Mouse (Mus musculus) MEL (cell line): ENCODE measurements around the gene Tmem255b. TPM values are rescaled to one million over a fixed set of nuclear protein-coding genes. Genes with fewer than 3 reads are reported as not detected.

Experiments
- DNase-seq: peaks from one replicate; pipeline ENCODE4 v3.0.0; 2011; ENCODE audit warnings: low read depth, low spot score
- H3K27ac ChIP-seq: 2 replicates; pipeline ENCODE4 v1.5.1; 2012; ENCODE audit warnings: low read depth, mild to moderate bottlenecking, control low read depth, low read length, moderate library complexity; ENCODE audit not compliant: control insufficient read depth
- H3K27me3 ChIP-seq, 2 experiments: fragments of 150-350 bp in 1 of 2; sonication (generic) in 1 of 2; 2 replicates each; pipeline ENCODE4 v1.6.1; 2012; ENCODE audit warnings: low read length in 2 of 2, mild to moderate bottlenecking in 2 of 2, improper control_type of control experiment in 1 of 2, moderate library complexity in 1 of 2; ENCODE audit not compliant: insufficient read depth in 2 of 2, control insufficient read depth in 1 of 2
- H3K36me3 ChIP-seq, 2 experiments: 2 replicates each; pipeline ENCODE4 v1.6.1; 2012 to 2014; ENCODE audit warnings: low read length in 2 of 2, improper control_type of control experiment in 1 of 2, inconsistent platforms in 1 of 2, mild to moderate bottlenecking in 1 of 2; ENCODE audit not compliant: insufficient read depth in 2 of 2, control insufficient read depth in 1 of 2
- H3K4me1 ChIP-seq, 2 experiments: fragments of 150-350 bp in 1 of 2; sonication (generic) in 1 of 2; 2 replicates each; pipeline ENCODE4 v1.6.1; 2012; ENCODE audit warnings: low read length in 2 of 2, improper control_type of control experiment in 1 of 2, mild to moderate bottlenecking in 1 of 2; ENCODE audit not compliant: insufficient read depth in 2 of 2, control insufficient read depth in 1 of 2
- H3K4me3 ChIP-seq, 2 experiments: fragments of 150-350 bp in 1 of 2; sonication (generic) in 1 of 2; 2 replicates each; pipeline ENCODE4 v1.5.1; 2012; ENCODE audit warnings: low read depth in 2 of 2, low read length in 2 of 2, mild to moderate bottlenecking in 2 of 2, moderate library complexity in 2 of 2, control low read depth in 1 of 2, improper control_type of control experiment in 1 of 2; ENCODE audit not compliant: control insufficient read depth in 1 of 2, insufficient read depth in 1 of 2
- H3K79me2 ChIP-seq: 2 replicates; pipeline ENCODE4 v1.6.1; 2012; ENCODE audit warnings: mild to moderate bottlenecking, low read length, moderate library complexity; ENCODE audit not compliant: control insufficient read depth, poor library complexity, insufficient read depth
- H3K9ac ChIP-seq: 2 replicates; pipeline ENCODE4 v1.6.1; 2012; ENCODE audit warnings: low read depth, mild to moderate bottlenecking, control low read depth, low read length, moderate library complexity; ENCODE audit not compliant: control insufficient read depth, poor library complexity, severe bottlenecking
- H3K9me3 ChIP-seq: fragments of 150-350 bp; sonication (generic); replicated peaks from 2 replicates; pipeline ENCODE4 v1.6.1; 2012; ENCODE audit warnings: mild to moderate bottlenecking, low read length, improper control_type of control experiment, moderate library complexity; ENCODE audit not compliant: insufficient read depth
- BHLHE40 ChIP-seq: IDR thresholded peaks from 2 replicates; pipeline ENCODE4 v1.6.1; 2012; ENCODE audit warnings: low read depth, mild to moderate bottlenecking, inconsistent platforms, low read length, improper control_type of control experiment, borderline replicate concordance
- CHD2 ChIP-seq: IDR thresholded peaks from 2 replicates; pipeline ENCODE4 v1.6.1; 2011; ENCODE audit warnings: low read length, improper control_type of control experiment
- EP300 ChIP-seq, 2 experiments: IDR thresholded peaks; 2 replicates each; pipeline ENCODE4 v1.6.1; 2011; ENCODE audit warnings: improper control_type of control experiment in 2 of 2, low read length in 2 of 2, low read depth in 1 of 2, mild to moderate bottlenecking in 1 of 2
- GATA1 ChIP-seq: IDR thresholded peaks from 2 replicates; pipeline ENCODE4 v1.6.1; 2011; ENCODE audit warnings: low read depth, low read length, improper control_type of control experiment
- POLR2AphosphoS2 ChIP-seq: IDR thresholded peaks from 2 replicates; pipeline ENCODE4 v1.6.1; 2011; ENCODE audit warnings: low read length, improper control_type of control experiment
- POLR2AphosphoS5 ChIP-seq: IDR thresholded peaks from 2 replicates; pipeline ENCODE4 v1.6.1; 2012; ENCODE audit warnings: low read depth, borderline replicate concordance, mild to moderate bottlenecking, inconsistent platforms, low read length, moderate library complexity, mixed read lengths
- RAD21 ChIP-seq: IDR thresholded peaks from 2 replicates; pipeline ENCODE4 v1.6.1; 2011; ENCODE audit warnings: mild to moderate bottlenecking, low read depth, low read length, improper control_type of control experiment
- TBP ChIP-seq: IDR thresholded peaks from 2 replicates; pipeline ENCODE4 v1.8.0; 2011; ENCODE audit warnings: low read depth, low read length, improper control_type of control experiment
- TCF12 ChIP-seq: IDR thresholded peaks from 2 replicates; pipeline ENCODE4 v1.6.1; 2014; ENCODE audit warnings: low read depth, mild to moderate bottlenecking, inconsistent platforms, low read length, improper control_type of control experiment, moderate library complexity
- ZMIZ1 ChIP-seq: IDR thresholded peaks from 2 replicates; pipeline ENCODE4 v1.6.1; 2012; ENCODE audit warnings: low read depth, mild to moderate bottlenecking, inconsistent platforms, low read length, improper control_type of control experiment, moderate library complexity
- ZNF384 ChIP-seq: IDR thresholded peaks from 2 replicates; pipeline ENCODE4 v1.6.1; 2012; ENCODE audit warnings: low read depth, mild to moderate bottlenecking, inconsistent platforms, low read length, improper control_type of control experiment
- polyA plus RNA-seq, 2 experiments: library from polyadenylated mRNA; stranded (reverse) in 1 of 2; unstranded in 1 of 2; fragments of >175 nt in 1 of 2; fragments of >200 nt in 1 of 2; gene quantifications; 2 replicates each; pipeline versions ENCODE4 v1.2.1 to v1.2.4; 2012; ENCODE audit warnings: low replicate concordance in 2 of 2, low read depth in 1 of 2; ENCODE audit not compliant: insufficient read length in 2 of 2, insufficient read depth in 1 of 2, missing spikeins in 1 of 2
- total RNA-seq: library from RNA; depleted of rRNA; stranded (reverse); fragments of 300-350 nt; gene quantifications from 2 replicates; pipeline ENCODE4 v1.2.3, GENCODE M21; 2012

Tmem255b gene
- total and polyA plus RNA-seq, 3 experiments, result not detected

GRCm38 (mm10) chr8:13489986-13490910 is 55.3 kb downstream of the Tmem255b start:
- H3K9ac ChIP-seq, result no peak overlapping the region
- H3K4me1 ChIP-seq, result peaks cover 0 to 13% of the 10 kb centered on the region in 2 experiments; a peak in 2 of 4 replicates
- no peak overlapping the region for H3K4me3 ChIP-seq
- no peak overlapping the region for H3K27ac ChIP-seq
- peaks cover 0 to 3% of the 10 kb centered on the region in 2 experiments; a peak in 1 of 4 replicates for H3K36me3 ChIP-seq
- no peaks in the 10 kb centered on the region for H3K79me2 ChIP-seq
- H3K9me3 ChIP-seq, result no peaks in the 10 kb centered on the region
- H3K27me3 ChIP-seq, result no peaks in the 10 kb centered on the region; a peak in 1 of 4 replicates
- TF ChIP-seq ZNF384, result peak; percentile 48; the same call in 1 of the 2 replicates
- TF ChIP-seq BHLHE40, result no peak
- TF ChIP-seq POLR2AphosphoS2, result no peak
- peak in 1 of 2 experiments; percentile 16; a peak in 1 of 4 replicates for TF ChIP-seq EP300 (IDR thresholded peaks at IDR 0.05; ENCODE audit: low read depth in 1 of 2, low read length in 2 of 2)
- no peak for TF ChIP-seq CHD2
- no peak for TF ChIP-seq TCF12
- no peak for TF ChIP-seq POLR2AphosphoS5
- TF ChIP-seq, all 39 proteins: peak for 2
- DNase-seq, result no peak

GRCm38 (mm10) chr8:13491491-13492010 is 56.6 kb downstream of the Tmem255b start:
- Histone ChIP-seq H3K36me3 (peaks cover 0 to 3% of the 10 kb centered on the region in 2 experiments; a peak in 1 of 4 replicates), H3K79me2 (no peaks in the 10 kb centered on the region), H3K9ac (no peak overlapping the region), H3K27ac (no peak overlapping the region), H3K27me3 (no peaks in the 10 kb centered on the region; a peak in 1 of 4 replicates), H3K4me1 (peaks cover 0 to 13% of the 10 kb centered on the region in 2 experiments; a peak in 2 of 4 replicates), H3K4me3 (no peak overlapping the region), H3K9me3 (no peaks in the 10 kb centered on the region)
- DNase-seq, result no peak
- TF ChIP-seq GATA1 (no peak), EP300 (IDR thresholded peaks at IDR 0.05; ENCODE audit: low read depth in 1 of 2, low read length in 2 of 2) (no peak), ZMIZ1 (no peak), RAD21 (no peak), TBP (no peak)
